In genomic region chr10:126988513-126989165, GRCm38 (mm10) we compare ENCODE assay signal across 8 mouse cellular contexts. TPM values are rescaled to one million over a fixed set of nuclear protein-coding genes. Genes with fewer than 3 reads are reported as not detected.
A peak's percentile ranks its signal among the peaks of the same experiment; 100 is the strongest.
DNase-seq lines count a peak whose midpoint lies in the region; ATAC-seq and TF ChIP-seq lines count a peak whose summit lies in the region.
"Had no signal": no experiment of that assay in that cellular context is flagged by ENCODE, and none has a peak within 500 bp of the region (broad histone marks: within the 10 kb centered on the region; RNA-seq: fewer than 3 reads in every experiment).

No protein-coding gene starts in this region.

- ATAC-seq in intestine, postnatal 0 days: no peak
- ATAC-seq in erythroid progenitor cell, adult 5-6 weeks (replicated peaks; ENCODE audit: low FRiP score, poor library complexity, severe bottlenecking): no peak

- peaks cover 6% of the 10 kb centered on the region for H3K36me3 ChIP-seq in kidney, adult 2 months (ENCODE audit: control insufficient read depth, insufficient read depth, low read length)
- H3K36me3 ChIP-seq in E14TG2a.4 (ENCODE audit: insufficient read depth, low read length): peaks cover 51% of the 10 kb centered on the region
- H3K36me3 ChIP-seq in ES-E14 (ENCODE audit: control insufficient read depth, insufficient read depth, low read length, poor library complexity, severe bottlenecking): peaks cover 25% of the 10 kb centered on the region
- peaks cover 25% of the 10 kb centered on the region for H3K36me3 ChIP-seq in intestine, postnatal 0 days (ENCODE audit: control insufficient read depth, insufficient read depth)

- no peaks in the 10 kb centered on the region for H3K27me3 ChIP-seq in kidney, adult 2 months (replicated peaks; ENCODE audit: control insufficient read depth, insufficient read depth, low read length)
- no peaks in the 10 kb centered on the region for H3K27me3 ChIP-seq in E14TG2a.4 (ENCODE audit: insufficient read depth, low read length)
- H3K27me3 ChIP-seq in intestine, postnatal 0 days (replicated peaks; ENCODE audit: control insufficient read depth, insufficient read depth, low read length): no peaks in the 10 kb centered on the region

- no peak overlapping the region for H3K9ac ChIP-seq in ES-E14 (ENCODE audit: insufficient read depth, low read depth, low read length, poor library complexity, severe bottlenecking)
- no peak overlapping the region for H3K9ac ChIP-seq in intestine, postnatal 0 days (ENCODE audit: low read depth, low read length)

- no peaks in the 10 kb centered on the region for H3K9me3 ChIP-seq in E14TG2a.4 (ENCODE audit: low read length)
- H3K9me3 ChIP-seq in ES-E14 (ENCODE audit: control insufficient read depth, insufficient read depth, low read depth, low read length): no peaks in the 10 kb centered on the region
- no peaks in the 10 kb centered on the region for H3K9me3 ChIP-seq in intestine, postnatal 0 days (ENCODE audit: control insufficient read depth)

- peaks cover 54% of the 10 kb centered on the region for H3K4me1 ChIP-seq in kidney, adult 2 months (ENCODE audit: control insufficient read depth, insufficient read depth, low read length)
- H3K4me1 ChIP-seq in E14TG2a.4 (replicated peaks; ENCODE audit: low read depth, low read length) (peaks cover 98% of the 10 kb centered on the region), ES-E14 (ENCODE audit: control insufficient read depth in 2 of 2, insufficient read depth in 2 of 2, low read length in 2 of 2, poor library complexity in 1 of 2) (peaks cover 12 to 45% of the 10 kb centered on the region in 2 experiments)
- peaks cover 25% of the 10 kb centered on the region for H3K4me1 ChIP-seq in intestine, postnatal 0 days (replicated peaks; ENCODE audit: control insufficient read depth, insufficient read depth, low read length)

- WGBS in kidney, adult 2 months: 44% methylated on average over 5 of the region's 5 CpGs
- WGBS in intestine, postnatal 0 days: 54% methylated on average over 5 of the region's 5 CpGs

- TF ChIP-seq CTCF in kidney, adult 2 months (conservative IDR thresholded peaks at IDR 0.05; ENCODE audit: insufficient read depth, insufficient read length, low read depth, low read length): no peak
- no peak for TF ChIP-seq CTCF in E14TG2a.4 (conservative IDR thresholded peaks at IDR 0.05; ENCODE audit: low read length)
- TF ChIP-seq CTCF in intestine, postnatal 0 days (IDR thresholded peaks at IDR 0.05; ENCODE audit: low read depth): no peak

- in situ Hi-C loops in ES-E14 (cut with MboI; ENCODE audit: low sequenced_read_pairs in 2 of 2, unreplicated experiment in 2 of 2): no loop called here

- H3K4me3 ChIP-seq in kidney, adult 2 months (ENCODE audit: insufficient read depth, low read depth, low read length): no peak overlapping the region
- H3K4me3 ChIP-seq in E14TG2a.4 (replicated peaks; ENCODE audit: low read length): peak overlapping the region; percentile 62
- no peak overlapping the region for H3K4me3 ChIP-seq in ES-E14 (ENCODE audit: insufficient read depth in 1 of 2, low read depth in 1 of 2, low read length in 2 of 2, poor library complexity in 1 of 2, severe bottlenecking in 1 of 2)
- no peak overlapping the region for H3K4me3 ChIP-seq in intestine, postnatal 0 days (ENCODE audit: low read depth, low read length)

- H3K4me2 ChIP-seq in intestine, postnatal 0 days (replicated peaks; ENCODE audit: low read depth): no peak overlapping the region

- H3K27ac ChIP-seq in kidney, adult 2 months (ENCODE audit: insufficient read depth, low read depth, low read length): 0 out of 2 replicates have a peak overlapping the region, but pooled peaks have one; percentile 3
- H3K27ac ChIP-seq in ES-E14 (ENCODE audit: insufficient read depth, low read depth, low read length, poor library complexity, severe bottlenecking): peak overlapping the region; percentile 57; the same call in 1 of the 2 replicates
- peak overlapping the region; percentile 9; the same call in 1 of the 2 replicates for H3K27ac ChIP-seq in intestine, postnatal 0 days (ENCODE audit: low read depth, low read length)

- no peak for TF ChIP-seq POLR2A in kidney, adult 2 months (IDR thresholded peaks at IDR 0.05; ENCODE audit: low read depth, low read length)

- no peak for DNase-seq in kidney, adult 2 months
- DNase-seq in kidney, adult 18-20 months: no peak
- no peak for DNase-seq in ES-E14 (ENCODE audit: low read depth, low spot score)
- DNase-seq in frontal cortex, postnatal 14 days (ENCODE audit: low spot score in 2 of 2): no peak
- DNase-seq: layer of hippocampus, postnatal 36 days had no signal

TF ChIP-seq in ES-E14, 5 proteins besides CTCF, POLR2A, EP300 and RAD21:
- TF ChIP-seq HCFC1 (IDR thresholded peaks at IDR 0.05; ENCODE audit: borderline replicate concordance, insufficient read depth, low read length) (no peak), CHD2 (IDR thresholded peaks at IDR 0.05; ENCODE audit: low read depth, low read length) (no peak), MAFK (IDR thresholded peaks at IDR 0.05; ENCODE audit: insufficient read depth, low read depth, low read length) (no peak), ZNF384 (IDR thresholded peaks at IDR 0.05; ENCODE audit: low read depth, low read length) (no peak)

RNA-seq across cellular contexts. Expression of gene Ctdsp2, which starts 10.1 kb away (rescaled TPM):
- polyA plus RNA-seq in kidney, adult 2 months (2012; rRNA removed): 118 and 126 TPM in 2 replicates
- total RNA-seq in ES-E14 (2012; rRNA removed): 28.5 and 38.1 TPM in 2 replicates
- 43.1 and 46.7 TPM in 2 replicates for polyA plus RNA-seq in intestine, postnatal 0 days (2015; fragmentation: Nextera tagmentation; extraction: Ambion mirVana)
- 18.0 and 19.7 TPM in 2 replicates for total RNA-seq in erythroid progenitor cell, adult 5-6 weeks (2015; ENCODE audit: low replicate concordance)
- total RNA-seq in erythroid progenitor cell, adult 5-6 weeks (2017; ENCODE audit: low replicate concordance): 8.5 and 10.3 TPM in 2 replicates

RNA-seq across cellular contexts. Expression of gene Avil, which starts 11.9 kb away (rescaled TPM):
- 0.14 and 0.19 TPM in 2 replicates for polyA plus RNA-seq in kidney, adult 2 months (2012; rRNA removed)
- total RNA-seq in ES-E14 (2012; rRNA removed): 0.18 and 0.32 TPM in 2 replicates
- 0.20 and 0.52 TPM in 2 replicates for polyA plus RNA-seq in intestine, postnatal 0 days (2015; fragmentation: Nextera tagmentation; extraction: Ambion mirVana)
- not detected in 2 replicates for total RNA-seq in erythroid progenitor cell, adult 5-6 weeks (2015; ENCODE audit: low replicate concordance)
- not detected in 2 replicates for total RNA-seq in erythroid progenitor cell, adult 5-6 weeks (2017; ENCODE audit: low replicate concordance)

RNA-seq across cellular contexts. Expression of gene Tsfm, which starts 42.0 kb away (rescaled TPM):
- 54.0 and 58.1 TPM in 2 replicates for polyA plus RNA-seq in kidney, adult 2 months (2012; rRNA removed)
- total RNA-seq in ES-E14 (2012; rRNA removed): 52.8 and 60.9 TPM in 2 replicates
- polyA plus RNA-seq in intestine, postnatal 0 days (2015; fragmentation: Nextera tagmentation; extraction: Ambion mirVana): 42.4 and 43.7 TPM in 2 replicates
- total RNA-seq in erythroid progenitor cell, adult 5-6 weeks (2015; ENCODE audit: low replicate concordance): 12.6 and 14.4 TPM in 2 replicates
- 4.2 and 6.5 TPM in 2 replicates for total RNA-seq in erythroid progenitor cell, adult 5-6 weeks (2017; ENCODE audit: low replicate concordance)

RNA-seq across cellular contexts. Expression of gene Mettl1, which starts 52.6 kb away (rescaled TPM):
- 24.5 and 27.5 TPM in 2 replicates for polyA plus RNA-seq in kidney, adult 2 months (2012; rRNA removed)
- total RNA-seq in ES-E14 (2012; rRNA removed): 20.4 and 21.4 TPM in 2 replicates
- 19.8 and 22.1 TPM in 2 replicates for polyA plus RNA-seq in intestine, postnatal 0 days (2015; fragmentation: Nextera tagmentation; extraction: Ambion mirVana)
- total RNA-seq in erythroid progenitor cell, adult 5-6 weeks (2015; ENCODE audit: low replicate concordance): 3.4 and 6.5 TPM in 2 replicates
- 0.23 and 1.9 TPM in 2 replicates for total RNA-seq in erythroid progenitor cell, adult 5-6 weeks (2017; ENCODE audit: low replicate concordance)

RNA-seq across cellular contexts. Expression of gene Eef1akmt3, which starts 52.7 kb away (rescaled TPM):
- polyA plus RNA-seq in kidney, adult 2 months (2012; rRNA removed): 2.4 and 3.1 TPM in 2 replicates
- 0.11 and 0.49 TPM in 2 replicates for total RNA-seq in ES-E14 (2012; rRNA removed)
- 0.16 and 0.17 TPM in 2 replicates for polyA plus RNA-seq in intestine, postnatal 0 days (2015; fragmentation: Nextera tagmentation; extraction: Ambion mirVana)
- total RNA-seq in erythroid progenitor cell, adult 5-6 weeks (2015; ENCODE audit: low replicate concordance): not detected in 2 replicates
- total RNA-seq in erythroid progenitor cell, adult 5-6 weeks (2017; ENCODE audit: low replicate concordance): not detected in 2 replicates

Comparison
In these comparisons a context has a peak if more than half of its experiments do, and no peak if none do; other contexts are left out.
1. H3K27ac ChIP-seq: peak in every context shown above with its lines; median percentile 57 in ES-E14; 9 in intestine, postnatal 0 days; 3 in kidney, adult 2 months.